Mouse (Mus musculus) kidney, postnatal 0 days (tissue): ENCODE results near the gene Slc25a29. TPM values are rescaled to one million over a fixed set of nuclear protein-coding genes. Genes with fewer than 3 reads are reported as not detected.

Experiments used
- ATAC-seq: fragments of 200-750 bp; cut with Nextera tagmentation; replicated peaks from 2 replicates; pipeline ENCODE4 v1.8.0; 2017; ENCODE audit warnings: low read depth, moderate number of reproducible peaks, moderate TSS enrichment, moderate library complexity; ENCODE audit not compliant: low FRiP score
- DNase-seq: peaks from one replicate; pipeline ENCODE4 v3.0.0-alpha.2; 2016; ENCODE audit warnings: low spot score
- H3K27ac ChIP-seq: fragments of 300-500 bp; sonication (generic); 2 replicates; pipeline ENCODE4 v1.5.1; 2014; ENCODE audit warnings: mild to moderate bottlenecking
- H3K27me3 ChIP-seq: fragments of 300-500 bp; sonication (generic); 2 replicates; pipeline ENCODE4 v1.6.1; 2014; ENCODE audit warnings: low read length, mixed read lengths; ENCODE audit not compliant: insufficient read depth
- H3K36me3 ChIP-seq: fragments of 300-500 bp; sonication (generic); 2 replicates; pipeline ENCODE4 v1.6.1; 2014; ENCODE audit warnings: low read length, mixed read lengths; ENCODE audit not compliant: insufficient read depth
- H3K4me1 ChIP-seq: fragments of 300-500 bp; sonication (generic); replicated peaks from 2 replicates; pipeline ENCODE4 v1.6.1; 2014; ENCODE audit warnings: antibody characterized with exemption, low read length, mixed read lengths; ENCODE audit not compliant: insufficient read depth
- H3K4me2 ChIP-seq: fragments of 300-500 bp; sonication (generic); 2 replicates; pipeline ENCODE4 v1.6.1; 2014; ENCODE audit warnings: mild to moderate bottlenecking, low read length, moderate library complexity, mixed read lengths
- H3K4me3 ChIP-seq: fragments of 300-500 bp; sonication (generic); replicated peaks from 2 replicates; pipeline ENCODE4 v1.5.1; 2014; ENCODE audit warnings: low read depth, low read length
- H3K9ac ChIP-seq: fragments of 300-500 bp; sonication (generic); 2 replicates; pipeline ENCODE4 v1.6.1; 2014; ENCODE audit warnings: low read depth, low read length
- H3K9me3 ChIP-seq: fragments of 300-500 bp; sonication (generic); replicated peaks from 2 replicates; pipeline ENCODE4 v1.6.1; 2016; ENCODE audit warnings: low read length, inconsistent platforms, mixed read lengths
- CTCF ChIP-seq: IDR thresholded peaks from 2 replicates; pipeline ENCODE4 v1.5.1; 2016; ENCODE audit warnings: antibody characterized with exemption, low read depth, mild to moderate bottlenecking, moderate library complexity
- WGBS: fragments of 180-500 bp; shearing (Covaris S2); extraction: QIAGEN DNeasy Blood & Tissue Kit; methylation state at CpG from one replicate; pipeline ENCODE4 v1.1.7; 2014; 5-methylcytosine and 5-hydroxymethylcytosine counted together
- microRNA counts: library from miRNA; unstranded; fragments of <30 nt; microRNA quantifications from one replicate; lab custom pipeline; 2015
- microRNA-seq: library from miRNA; unstranded; fragments of <30 nt; microRNA quantifications from one replicate; pipeline ENCODE4, GENCODE M21; 2016
- polyA plus RNA-seq: library from polyadenylated mRNA; unstranded; fragments of >200 nt; fragmentation: Nextera tagmentation; extraction: Ambion mirVana; gene quantifications from 2 replicates; pipeline ENCODE4 v1.2.1, GENCODE M21; 2015

Slc25a29 gene
- polyA plus RNA-seq, 1 experiment from 2014 or later = 6.4 TPM

GRCm38 (mm10) chr12:108787329-108787728 lies 48.4 kb downstream of the Slc25a29 start:
- no peak for TF ChIP-seq CTCF
- WGBS = 81% methylated on average over 2 of the region's 2 CpGs
- Histone ChIP-seq H3K4me1 (peaks cover 8% of the 10 kb centered on the region), H3K9ac (no peak overlapping the region), H3K9me3 (no peaks in the 10 kb centered on the region), H3K27me3 (no peaks in the 10 kb centered on the region), H3K36me3 (no peaks in the 10 kb centered on the region), H3K27ac (no peak overlapping the region), H3K4me2 (no peak overlapping the region), H3K4me3 (no peak overlapping the region)
- ATAC-seq = no peak
- no peak for DNase-seq

DNA sequence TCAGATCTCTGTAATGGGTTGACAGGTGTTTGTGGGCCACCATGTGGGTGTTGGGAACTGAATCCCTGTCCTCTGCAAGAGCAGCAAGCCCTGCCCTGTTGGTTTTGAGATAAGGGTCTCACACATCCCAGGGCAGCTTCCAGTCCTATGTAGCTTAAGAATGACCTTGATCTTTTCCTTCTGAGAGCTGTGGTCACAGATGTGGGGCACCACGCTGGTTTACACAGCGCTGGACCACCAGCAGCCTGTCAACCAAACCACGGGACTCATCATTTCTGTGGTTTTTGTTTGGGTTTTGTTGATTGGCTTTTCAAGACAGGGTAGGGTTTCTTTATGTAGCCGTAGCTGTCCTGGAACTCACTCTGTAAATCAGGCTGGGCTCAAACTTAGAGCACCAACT lies 50.5 kb downstream of the Slc25a29 start:
- Histone ChIP-seq H3K9me3 (no peaks in the 10 kb centered on the region), H3K4me3 (no peak overlapping the region), H3K4me2 (no peak overlapping the region), H3K27ac (no peak overlapping the region), H3K9ac (no peak overlapping the region), H3K36me3 (no peaks in the 10 kb centered on the region), H3K4me1 (no peaks in the 10 kb centered on the region), H3K27me3 (no peaks in the 10 kb centered on the region)
- no peak for TF ChIP-seq CTCF
- no peak for DNase-seq
- ATAC-seq = no peak
- WGBS = 93% methylated on average over 4 of the region's 4 CpGs

DNA sequence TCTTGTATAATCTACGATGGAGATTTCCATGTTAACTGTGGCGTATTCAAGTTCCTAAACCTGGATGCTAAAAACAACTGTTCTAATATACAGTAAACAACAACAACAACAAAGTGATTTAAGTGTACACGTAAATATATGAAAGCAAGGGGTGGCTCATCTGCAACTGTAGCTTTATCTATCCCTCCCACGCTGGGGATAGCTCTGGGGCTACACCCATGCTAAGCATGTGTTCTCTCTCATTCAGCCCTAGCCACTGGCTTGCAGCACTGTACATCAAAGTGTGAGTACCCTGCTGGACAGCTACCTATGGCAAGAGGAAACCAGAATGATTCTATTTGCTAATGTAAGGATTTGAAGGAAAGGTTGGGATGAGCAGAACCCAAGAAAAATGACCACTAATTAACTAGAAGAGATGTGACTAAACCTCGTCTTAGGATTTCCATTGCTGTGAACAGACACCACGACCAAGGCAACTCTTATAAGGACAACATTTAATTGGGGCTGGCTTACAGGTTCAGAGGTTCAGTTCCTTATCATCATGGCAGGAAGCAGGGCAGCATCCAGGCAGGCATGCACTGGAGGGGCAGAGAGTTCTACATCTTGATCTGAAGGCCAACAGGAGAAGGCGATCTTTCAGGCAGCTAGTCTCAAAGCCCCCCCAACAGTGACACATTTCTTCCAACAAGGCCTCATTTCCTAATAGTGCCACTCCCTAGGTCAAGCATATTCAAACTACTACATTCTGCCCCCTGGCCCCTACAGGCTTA lies 55.4 kb downstream of the Slc25a29 start:
- no peaks in the 10 kb centered on the region for H3K27me3 ChIP-seq
- H3K4me3 ChIP-seq = no peak overlapping the region
- DNase-seq = no peak
- H3K4me1 ChIP-seq = no peaks in the 10 kb centered on the region
- 96% methylated on average over 7 of the region's 7 CpGs for WGBS
- no peak for TF ChIP-seq CTCF
- peaks cover 11% of the 10 kb centered on the region for H3K9me3 ChIP-seq
- no peaks in the 10 kb centered on the region for H3K36me3 ChIP-seq
- no peak overlapping the region for H3K27ac ChIP-seq
- H3K9ac ChIP-seq = no peak overlapping the region
- no peak overlapping the region for H3K4me2 ChIP-seq
- ATAC-seq = no peak

MicroRNA genes within 50 kb of the gene (microRNA counts, 519-probe panel; counts per million panel counts)
- microRNA mmu-miR-345-3p (lab: Ali Mortazavi, UCI) (330 counts per million, percentile 68 among the panel's probes with 10 or more counts), microRNA mmu-miR-345-5p (lab: Ali Mortazavi, UCI) (3,375 counts per million, percentile 71 among the panel's probes with 10 or more counts)

Small RNAs within 50 kb of the gene (microRNA-seq; reads per million reads assigned to microRNA genes)
- 75.5 reads per million, percentile 49 among the genes with 10 or more reads in this experiment for gene Mir345

Other genes with a start within 250 kb of the Slc25a29 start
- gene Degs2, start 133.6 kb downstream of the Slc25a29 start, polyA plus RNA-seq = 19.0 and 21.5 TPM in 2 replicates
- gene Yy1, start 42.9 kb downstream of the Slc25a29 start, polyA plus RNA-seq = 15.6 and 17.3 TPM in 2 replicates
- 7.1 and 7.6 TPM in 2 replicates for gene Slc25a47, start 163 bp upstream of the Slc25a29 start, polyA plus RNA-seq
- 5.3 and 6.6 TPM in 2 replicates for gene Wdr25, start 57.7 kb upstream of the Slc25a29 start, polyA plus RNA-seq
- 67.3 and 72.7 TPM in 2 replicates for gene Wars, start 58.3 kb upstream of the Slc25a29 start, polyA plus RNA-seq
- gene Begain, start 232.3 kb upstream of the Slc25a29 start, polyA plus RNA-seq = 3.0 and 3.2 TPM in 2 replicates